Mouse (Mus musculus) urinary bladder, adult 18-20 months (tissue): ENCODE measurements around the gene F2r.
A peak's percentile ranks its signal among the peaks of the same experiment; 100 is the strongest.

Experiments used
- DNase-seq, 2 experiments: peaks; one replicate each; pipeline ENCODE4 v3.0.0; 2022; ENCODE audit warnings: low spot score in 2 of 2, mixed read lengths in 2 of 2

The F2r gene

GRCm38 (mm10) chr13:95618309-95618712 lies at the start of gene F2r:
TSS of gene F2r (minus strand) at chr13:95618487.
- DNase-seq, result peak; percentile 60 to 72

- peak in 1 of 2 experiments; percentile 4 for DNase-seq
These were observed 49.0 kb upstream of the F2r start for GRCm38 (mm10) chr13:95667260-95667659.

- no peak for DNase-seq
These were observed 47.5 kb upstream of the F2r start for GRCm38 (mm10) chr13:95665644-95666356.

GRCm38 (mm10) chr13:95663834-95664233 lies 45.5 kb upstream of the F2r start:
- no peak for DNase-seq

- no peak for DNase-seq
These were observed 41.1 kb upstream of the F2r start for GRCm38 (mm10) chr13:95659432-95659831.

GRCm38 (mm10) chr13:95657171-95657570 lies 38.9 kb upstream of the F2r start:
- no peak for DNase-seq

- no peak for DNase-seq
These were observed 37.0 kb upstream of the F2r start for GRCm38 (mm10) chr13:95655284-95655683.

- DNase-seq, result no peak
These were observed 35.4 kb upstream of the F2r start for GRCm38 (mm10) chr13:95653696-95654095.

- no peak for DNase-seq
These were observed 33.8 kb upstream of the F2r start for GRCm38 (mm10) chr13:95651870-95652668.

GRCm38 (mm10) chr13:95649941-95650340 lies 31.7 kb upstream of the F2r start:
- DNase-seq, result no peak

GRCm38 (mm10) chr13:95647248-95647647 lies 29.0 kb upstream of the F2r start:
- DNase-seq, result no peak

GRCm38 (mm10) chr13:95646687-95647111 lies 28.4 kb upstream of the F2r start:
- DNase-seq, result no peak

- no peak for DNase-seq
These were observed 25.5 kb upstream of the F2r start for GRCm38 (mm10) chr13:95643740-95644139.

GRCm38 (mm10) chr13:95641061-95641986 lies 23.0 kb upstream of the F2r start:
- DNase-seq, result no peak

GRCm38 (mm10) chr13:95640408-95640807 lies 22.1 kb upstream of the F2r start:
- no peak for DNase-seq

GRCm38 (mm10) chr13:95639336-95640116 lies 21.2 kb upstream of the F2r start:
- no peak for DNase-seq

GRCm38 (mm10) chr13:95638894-95639293 lies 20.6 kb upstream of the F2r start:
- no peak for DNase-seq

- DNase-seq, result no peak
These were observed 19.4 kb upstream of the F2r start for GRCm38 (mm10) chr13:95637737-95638136.

- no peak for DNase-seq
These were observed 17.0 kb upstream of the F2r start for GRCm38 (mm10) chr13:95635301-95635700.

GRCm38 (mm10) chr13:95634451-95634850 lies 16.2 kb upstream of the F2r start:
- DNase-seq, result no peak

GRCm38 (mm10) chr13:95633384-95633783 lies 15.1 kb upstream of the F2r start:
- no peak for DNase-seq
